Mouse (Mus musculus): Measurements from ENCODE around the gene Gins2.

The Gins2 gene

DNA sequence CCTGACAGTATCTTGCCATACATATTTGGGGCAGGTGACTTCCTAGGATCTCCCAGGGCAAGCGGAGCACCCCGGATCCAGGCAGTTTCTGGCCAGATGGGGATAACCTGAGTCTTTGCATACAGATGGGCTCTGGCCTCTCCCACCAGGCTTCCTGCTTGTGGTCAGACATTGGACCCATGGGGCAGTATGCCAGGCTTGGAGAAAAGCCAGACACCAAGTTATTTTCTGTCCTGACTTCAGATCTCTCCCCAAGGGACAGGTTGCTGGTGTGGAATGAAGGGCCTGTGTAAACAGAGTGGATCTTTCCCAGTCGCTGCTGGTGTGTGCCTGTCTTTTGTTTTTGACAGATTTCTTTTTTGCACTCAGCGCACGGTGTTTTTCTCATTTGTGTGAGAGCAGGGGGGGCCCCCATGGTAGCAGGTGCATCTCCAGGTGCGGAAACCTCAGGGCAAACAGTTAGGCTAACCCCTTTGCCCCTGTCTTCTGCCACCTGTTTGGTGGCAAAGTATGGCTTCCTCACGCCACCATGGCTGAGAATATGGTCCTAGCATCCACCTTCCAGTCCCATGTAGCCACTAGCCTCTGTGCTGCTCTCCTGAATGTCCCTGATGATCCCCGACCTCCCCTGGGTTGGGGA lies 45.6 kb downstream of the Gins2 start:
- no peak for DNase-seq

GRCm38 (mm10) chr8:120542995-120543394 lies 46.1 kb downstream of the Gins2 start:
- DNase-seq = no peak

DNA sequence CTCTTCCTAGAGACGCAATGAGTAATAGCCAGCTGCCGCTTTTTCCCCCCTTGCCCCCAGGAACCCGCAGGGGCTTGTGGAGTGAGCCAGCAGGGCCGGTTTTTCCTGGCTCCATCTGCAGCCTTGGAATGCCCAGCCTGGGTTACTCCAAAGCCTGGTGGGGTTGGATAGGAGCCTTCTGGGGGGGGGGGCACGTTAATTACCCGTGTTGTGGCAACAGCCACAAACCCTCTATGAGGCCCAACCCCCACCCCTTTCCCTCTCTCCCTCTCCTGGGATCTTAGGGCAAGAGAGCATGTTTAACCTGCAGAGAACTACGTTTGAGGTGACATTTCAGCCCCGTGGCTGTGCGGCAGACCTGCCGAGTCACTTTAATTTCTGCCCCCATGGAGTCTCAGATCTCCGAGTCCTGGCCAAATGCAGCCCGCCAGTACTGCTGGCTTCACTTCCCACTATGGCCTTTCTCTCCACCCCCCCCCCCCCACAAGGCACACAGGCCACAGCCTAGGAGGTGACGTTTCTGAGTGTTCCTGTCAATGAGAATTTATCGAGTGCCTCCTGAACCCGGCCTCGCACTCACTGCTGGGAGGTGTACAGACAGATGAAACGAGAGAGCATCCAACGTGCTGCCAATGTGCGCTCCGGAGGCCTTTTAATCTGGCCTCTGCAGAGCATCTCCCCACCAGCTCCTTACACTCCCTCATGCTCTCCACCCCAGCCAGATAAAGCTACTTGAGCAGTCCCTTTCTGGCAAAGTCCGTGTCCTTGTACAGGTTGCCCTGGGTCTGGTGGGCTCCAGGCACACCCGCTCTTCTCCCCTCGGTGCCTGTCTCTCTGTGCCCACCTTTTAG lies 49.1 kb downstream of the Gins2 start:
- no peak for DNase-seq

GRCm38 (mm10) chr8:120539381-120539774 lies 49.7 kb downstream of the Gins2 start:
- DNase-seq = no peak

DNA sequence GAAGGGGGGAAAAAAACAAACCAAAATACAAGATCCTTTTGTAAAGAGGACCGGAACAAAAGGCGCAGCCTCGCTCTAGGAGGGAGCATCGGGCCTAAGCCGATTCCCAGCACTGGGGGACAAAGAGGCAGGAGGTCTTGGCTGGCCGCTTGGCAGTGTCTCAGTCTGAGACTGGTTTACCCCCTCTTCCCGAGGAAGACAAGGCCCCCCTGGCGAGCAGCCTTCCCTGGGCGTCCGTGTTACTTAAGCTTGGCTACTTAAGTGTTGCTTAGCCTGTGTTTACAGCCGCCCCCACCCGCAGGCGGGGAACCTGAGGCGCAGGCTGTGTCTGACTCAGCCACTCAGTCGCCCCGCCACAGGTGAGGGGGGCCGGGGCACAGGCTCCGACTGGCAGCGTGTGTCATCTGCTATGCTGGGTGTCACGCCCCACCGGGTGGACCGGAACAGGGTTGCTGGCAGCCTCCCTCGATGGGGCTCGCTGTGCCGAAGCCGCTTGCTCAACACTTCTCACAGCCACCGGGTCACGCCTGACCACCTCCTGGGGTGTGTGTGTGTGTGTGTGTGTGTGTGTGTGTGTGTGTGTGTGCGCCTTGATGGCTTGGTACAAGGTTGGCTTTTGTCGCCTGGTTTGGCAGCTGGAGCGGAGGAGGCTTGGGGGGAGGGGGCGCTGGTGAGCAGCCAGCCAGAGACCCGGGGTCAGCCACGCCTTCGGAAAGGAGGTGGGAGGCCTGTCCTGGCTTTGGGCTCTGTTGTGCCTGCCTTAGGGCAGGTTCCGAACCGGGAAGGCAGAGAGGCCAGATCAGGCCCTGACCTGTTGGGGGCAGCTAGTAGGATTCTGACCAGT lies 50.5 kb downstream of the Gins2 start:
- DNase-seq = peak; percentile 66

GRCm38 (mm10) chr8:120537818-120538396 lies 51.2 kb downstream of the Gins2 start:
- peak; percentile 69 for DNase-seq

DNA sequence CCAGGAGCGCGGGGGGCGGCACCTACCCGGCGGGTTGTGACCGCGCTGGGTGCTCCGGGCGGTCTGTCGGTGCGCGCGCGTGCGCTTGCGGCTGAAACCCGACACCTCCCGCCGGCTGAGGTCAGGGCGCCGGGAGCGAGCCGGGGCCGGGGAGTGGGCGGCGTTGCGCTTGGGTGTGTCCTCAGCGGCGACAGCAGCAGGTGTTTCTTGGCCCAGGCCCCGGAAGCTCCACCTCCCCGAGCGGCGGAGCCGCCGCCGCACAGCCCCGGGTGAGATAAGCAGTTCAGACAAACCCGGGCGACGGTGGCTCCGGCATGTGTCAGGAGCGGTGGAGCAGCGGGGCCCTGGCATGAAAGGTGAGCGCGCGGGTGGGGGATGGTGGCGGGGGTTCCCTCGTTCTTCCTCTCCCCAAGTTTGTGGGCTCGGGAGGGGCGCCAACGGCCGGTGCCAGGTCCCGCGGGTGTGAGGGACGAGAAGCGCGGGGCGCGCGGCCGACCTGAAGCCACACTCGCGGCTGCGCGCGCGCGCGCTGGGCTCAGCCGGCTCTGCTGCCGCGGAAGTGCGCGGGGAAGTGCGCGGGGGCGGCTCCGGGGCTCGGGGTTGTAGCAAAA lies 51.8 kb downstream of the Gins2 start:
- DNase-seq = peak; percentile 68

GRCm38 (mm10) chr8:120536306-120537206 lies 52.5 kb downstream of the Gins2 start:
- DNase-seq = no peak

DNA sequence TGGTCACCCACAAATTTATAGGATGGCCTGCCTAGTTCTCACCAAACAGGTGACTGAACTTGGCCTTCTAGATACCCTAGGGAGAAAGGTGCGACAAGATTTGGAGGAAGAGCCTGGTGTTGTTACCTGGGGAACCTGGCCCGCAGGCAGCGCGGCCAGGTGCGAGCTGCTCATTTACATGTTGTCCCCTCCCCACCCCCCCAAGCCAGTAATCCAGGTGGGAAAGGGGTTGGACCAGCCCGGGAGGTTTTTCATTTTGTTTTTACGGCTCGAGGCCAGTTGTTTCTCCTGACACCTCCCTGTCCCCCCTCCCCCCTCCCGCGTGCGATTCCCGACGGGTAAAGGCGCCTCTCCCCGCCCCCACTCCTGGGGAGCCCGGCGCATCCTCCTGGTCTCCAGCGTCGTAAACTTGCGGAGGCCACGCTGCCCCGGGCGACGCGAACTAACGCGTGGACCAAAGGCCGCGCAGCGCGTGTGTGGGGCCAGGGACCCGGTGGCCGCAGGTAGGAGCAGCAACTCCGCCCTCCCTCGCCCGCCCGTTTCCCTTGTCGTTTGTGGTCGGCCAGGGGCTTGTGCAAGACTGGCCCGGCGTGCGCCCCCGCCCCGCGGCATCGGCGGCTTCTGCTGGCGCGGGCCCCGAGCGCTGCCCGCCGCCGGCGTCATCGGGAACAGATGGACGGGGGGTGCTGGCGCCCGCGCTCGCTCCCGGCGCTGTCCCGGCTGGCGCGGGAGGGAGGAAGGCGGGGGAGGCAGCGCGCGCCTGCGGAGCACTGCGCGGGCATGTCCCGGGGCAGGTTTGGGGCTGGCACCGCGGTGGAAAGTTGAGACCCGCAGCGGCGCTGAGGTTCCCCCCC lies 53.4 kb downstream of the Gins2 start:
- DNase-seq = peak; percentile 69

- peak; percentile 77 for DNase-seq
Measured at GRCm38 (mm10) chr8:120534504-120535368, 54.4 kb downstream of the Gins2 start.

DNA sequence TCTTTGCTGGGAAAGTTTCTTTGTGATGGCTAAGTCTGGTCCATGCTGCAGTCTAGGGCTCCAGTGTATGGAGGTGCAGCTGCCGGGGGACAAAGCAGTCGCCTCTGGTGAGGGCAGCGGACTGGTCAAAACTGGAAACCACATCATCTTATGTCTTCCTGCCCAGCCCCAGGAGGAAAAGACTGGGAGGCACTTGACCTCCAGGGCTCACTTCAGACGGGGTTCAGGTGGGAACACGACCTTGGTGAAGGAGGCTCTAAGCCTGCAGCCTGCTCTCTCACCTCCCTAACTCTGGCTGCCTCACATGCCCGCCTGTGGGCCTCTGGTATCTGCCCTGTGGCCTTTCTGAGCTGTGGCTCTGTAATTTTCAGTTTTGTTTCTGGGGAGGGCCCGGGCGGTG lies 55.0 kb downstream of the Gins2 start:
- DNase-seq = no peak

GRCm38 (mm10) chr8:120533380-120533779 lies 55.7 kb downstream of the Gins2 start:
- DNase-seq = no peak

GRCm38 (mm10) chr8:120532517-120533215 lies 56.4 kb downstream of the Gins2 start:
- DNase-seq = no peak

- no peak for DNase-seq
Measured at GRCm38 (mm10) chr8:120531775-120532516, 57.2 kb downstream of the Gins2 start.

DNA sequence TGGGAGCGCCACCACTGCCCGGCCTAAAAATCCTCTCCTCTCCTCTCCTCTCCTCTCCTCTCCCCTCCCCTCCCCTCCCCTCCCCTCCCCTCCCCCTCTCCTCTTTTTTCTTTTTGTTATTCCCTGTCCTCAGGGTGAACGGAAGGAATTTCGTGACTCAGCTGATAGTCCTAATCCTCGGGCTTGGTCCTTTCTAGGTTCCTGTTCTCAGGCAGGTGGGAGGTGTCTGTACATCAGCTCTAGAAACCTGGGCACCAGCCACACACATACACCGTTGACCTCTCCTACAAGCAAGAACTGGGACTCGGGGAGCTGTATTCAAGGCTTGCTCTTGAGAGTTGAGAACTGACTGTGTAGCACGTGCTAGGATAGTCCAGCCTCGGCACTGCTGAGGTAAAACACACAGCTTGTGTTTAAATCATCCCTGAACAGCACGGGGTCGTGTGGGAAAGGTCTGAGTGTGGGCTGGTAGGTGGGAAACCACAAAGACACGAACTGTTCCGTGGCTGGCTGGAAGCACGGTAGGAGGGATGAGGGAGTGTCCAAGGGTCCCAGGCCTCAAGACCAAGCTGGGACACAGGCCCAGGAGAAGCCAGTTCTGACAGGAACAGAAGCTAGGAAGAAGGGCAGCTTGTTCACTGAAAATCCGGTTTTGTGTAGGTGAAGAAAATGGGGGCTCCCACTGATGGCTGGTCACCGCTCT lies 58.0 kb downstream of the Gins2 start:
- no peak for DNase-seq

GRCm38 (mm10) chr8:120529226-120529625 lies 59.9 kb downstream of the Gins2 start:
- DNase-seq = no peak

Measured in right cerebral cortex, postnatal 4 days (tissue).